Mouse (Mus musculus) olfactory bulb, adult 2 months (tissue): ENCODE data around the gene Olfr619.

ENCODE experiments used
- CTCF ChIP-seq: fragments of 200-500 bp; IDR thresholded peaks from 2 replicates; pipeline ENCODE4 v1.5.1; 2012; ENCODE audit warnings: low read depth, mild to moderate bottlenecking, low read length, moderate library complexity; ENCODE audit not compliant: insufficient read depth
- POLR2A ChIP-seq: fragments of 200-500 bp; IDR thresholded peaks from 2 replicates; pipeline ENCODE4 v1.6.1; 2012; ENCODE audit warnings: mild to moderate bottlenecking, low read depth, low read length, moderate library complexity; ENCODE audit not compliant: insufficient read depth

- TF ChIP-seq POLR2A (no peak), CTCF (no peak)
Observed at GRCm38 (mm10) chr7:103644070-103644469, 43.7 kb downstream of the Olfr619 start.
